Mouse (Mus musculus): ENCODE data around the gene Oxsr1.

GRCm38 (mm10) chr9:119363229-119363628 is 41.0 kb upstream of the Oxsr1 start:
- TF ChIP-seq CTCF (conservative IDR thresholded peaks at IDR 0.05; ENCODE audit: insufficient read depth, insufficient read length, low read depth, low read length) = no peak
- TF ChIP-seq POLR2A (IDR thresholded peaks at IDR 0.05; ENCODE audit: low read depth, low read length) = no peak
